Mouse (Mus musculus): ENCODE results near the gene Hoxc13. TPM values are rescaled to one million over a fixed set of nuclear protein-coding genes. Genes with fewer than 3 reads are reported as not detected.

The Hoxc13 gene
- polyA plus RNA-seq, 1 experiment from 2014 or later = not detected

DNA sequence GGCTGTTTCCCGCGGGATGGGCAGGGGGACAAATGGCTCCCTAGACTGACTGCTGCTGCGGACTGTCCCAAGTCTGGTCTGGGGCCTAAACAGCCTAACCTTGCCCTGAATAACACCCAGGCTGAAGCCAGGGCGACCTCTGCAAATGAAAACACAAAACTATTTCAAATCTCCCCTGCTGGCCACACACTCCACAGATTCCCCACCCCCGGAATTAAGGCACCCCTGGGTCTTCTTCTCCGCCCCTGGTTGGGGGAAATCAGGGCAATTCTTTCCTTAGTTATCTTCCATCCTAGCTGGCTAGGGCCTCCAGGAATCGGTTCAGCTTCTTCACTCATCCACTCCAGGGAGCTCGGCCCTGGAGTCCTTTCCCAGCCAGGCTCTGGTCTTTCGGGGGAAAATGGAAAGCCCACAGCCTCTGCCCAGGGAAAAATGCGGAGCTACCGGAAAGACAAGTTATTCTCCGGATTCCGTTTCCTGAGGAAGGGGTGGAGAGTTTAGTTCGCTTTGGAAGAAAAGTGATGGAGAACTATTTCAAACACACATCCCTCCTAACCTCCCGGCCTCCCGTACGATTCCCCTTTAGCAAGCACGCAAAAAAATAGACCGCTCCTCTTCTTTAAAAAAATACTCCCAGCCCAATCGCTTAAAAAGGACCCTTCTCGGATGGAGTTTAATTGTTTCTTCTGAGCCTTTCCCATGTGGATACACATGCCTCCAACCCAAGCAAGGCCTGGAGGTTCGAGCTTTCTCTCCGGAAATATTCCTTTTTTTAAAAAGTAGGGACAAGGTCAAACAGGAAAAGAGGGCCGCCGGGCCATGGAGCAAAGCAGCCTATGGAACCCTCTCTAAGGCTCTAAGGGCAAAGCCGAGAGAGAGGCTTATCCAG is 44.3 kb downstream of the Hoxc13 start:
- Histone ChIP-seq H3K9me3 (replicated peaks; ENCODE audit: control insufficient read depth, low read length) (no peaks in the 10 kb centered on the region), H3K4me1 (ENCODE audit: control insufficient read depth, insufficient read depth, low read length) (0 out of 2 replicates have a peak, but pooled peaks cover 2% of the 10 kb centered on the region), H3K4me2 (no peak overlapping the region), H3K27ac (ENCODE audit: low read depth, low read length) (no peak overlapping the region), H3K27me3 (ENCODE audit: control insufficient read depth, insufficient read depth, low read length) (peaks cover 96% of the 10 kb centered on the region), H3K4me3 (ENCODE audit: low read depth, low read length) (no peak overlapping the region), H3K9ac (ENCODE audit: low read depth, low read length) (no peak overlapping the region), H3K36me3 (ENCODE audit: control insufficient read depth, insufficient read depth, low read length) (no peaks in the 10 kb centered on the region)
- ATAC-seq (replicated peaks; ENCODE audit: insufficient number of reproducible peaks, low FRiP score, low TSS enrichment) = no peak
- WGBS (ENCODE audit: insufficient replicate concordance) = 3% methylated on average over 26 of the region's 26 CpGs

GRCm38 (mm10) chr15:102965892-102966775 is 45.2 kb downstream of the Hoxc13 start:
- ATAC-seq (replicated peaks; ENCODE audit: insufficient number of reproducible peaks, low FRiP score, low TSS enrichment) = peak; percentile 35; the same call in 1 of the 2 replicates
- 2% methylated on average over 29 of the region's 30 CpGs for WGBS (ENCODE audit: insufficient replicate concordance)
- Histone ChIP-seq H3K4me3 (ENCODE audit: low read depth, low read length) (0 out of 2 replicates have a peak overlapping the region, but pooled peaks have one; percentile 14), H3K4me1 (ENCODE audit: control insufficient read depth, insufficient read depth, low read length) (0 out of 2 replicates have a peak, but pooled peaks cover 2% of the 10 kb centered on the region), H3K36me3 (ENCODE audit: control insufficient read depth, insufficient read depth, low read length) (no peaks in the 10 kb centered on the region), H3K9me3 (replicated peaks; ENCODE audit: control insufficient read depth, low read length) (no peaks in the 10 kb centered on the region), H3K27ac (ENCODE audit: low read depth, low read length) (no peak overlapping the region), H3K4me2 (peak overlapping the region; percentile 23; the same call in 1 of the 2 replicates), H3K27me3 (ENCODE audit: control insufficient read depth, insufficient read depth, low read length) (peaks cover 97% of the 10 kb centered on the region), H3K9ac (ENCODE audit: low read depth, low read length) (no peak overlapping the region)

- Histone ChIP-seq H3K4me3 (ENCODE audit: low read depth, low read length) (peak within 1 kb of the TSS; percentile 14; the same call in 1 of the 2 replicates), H3K9ac (ENCODE audit: low read depth, low read length) (no peak within 1 kb of the TSS), H3K27me3 (ENCODE audit: control insufficient read depth, insufficient read depth, low read length) (peaks cover 97% of the 10 kb centered on the region), H3K9me3 (replicated peaks; ENCODE audit: control insufficient read depth, low read length) (no peaks in the 10 kb centered on the region), H3K27ac (ENCODE audit: low read depth, low read length) (no peak within 1 kb of the TSS), H3K4me2 (peak within 1 kb of the TSS; percentile 23; the same call in 1 of the 2 replicates), H3K4me1 (ENCODE audit: control insufficient read depth, insufficient read depth, low read length) (0 out of 2 replicates have a peak, but pooled peaks cover 2% of the 10 kb centered on the region), H3K36me3 (ENCODE audit: control insufficient read depth, insufficient read depth, low read length) (no peaks in the 10 kb centered on the region)
- ATAC-seq (replicated peaks; ENCODE audit: insufficient number of reproducible peaks, low FRiP score, low TSS enrichment) = 0 out of 2 replicates have a peak, but pooled peaks have one; percentile 7
- 3% methylated on average over 27 of the region's 27 CpGs for WGBS (ENCODE audit: insufficient replicate concordance)
Observed at GRCm38 (mm10) chr15:102966776-102967311, 45.9 kb downstream of the Hoxc13 start, which contains the start of gene Hoxc10. TSS of gene Hoxc10 (plus strand) at chr15:102966796.

GRCm38 (mm10) chr15:102967312-102967510 is 46.3 kb downstream of the Hoxc13 start, which contains the start of gene Hoxc5:
TSS of gene Hoxc5 (plus strand) at chr15:102967443.
- Histone ChIP-seq H3K9me3 (replicated peaks; ENCODE audit: control insufficient read depth, low read length) (no peaks in the 10 kb centered on the region), H3K4me3 (ENCODE audit: low read depth, low read length) (peak within 1 kb of the TSS; percentile 14; the same call in 1 of the 2 replicates), H3K27me3 (ENCODE audit: control insufficient read depth, insufficient read depth, low read length) (peaks cover 98% of the 10 kb centered on the region), H3K4me2 (peak within 1 kb of the TSS; percentile 23; the same call in 1 of the 2 replicates), H3K36me3 (ENCODE audit: control insufficient read depth, insufficient read depth, low read length) (no peaks in the 10 kb centered on the region), H3K4me1 (ENCODE audit: control insufficient read depth, insufficient read depth, low read length) (0 out of 2 replicates have a peak, but pooled peaks cover 2% of the 10 kb centered on the region), H3K9ac (ENCODE audit: low read depth, low read length) (no peak within 1 kb of the TSS), H3K27ac (ENCODE audit: low read depth, low read length) (no peak within 1 kb of the TSS)
- WGBS (ENCODE audit: insufficient replicate concordance) = 0% methylated on average over 12 of the region's 12 CpGs
- no peak for ATAC-seq (replicated peaks; ENCODE audit: insufficient number of reproducible peaks, low FRiP score, low TSS enrichment)

DNA sequence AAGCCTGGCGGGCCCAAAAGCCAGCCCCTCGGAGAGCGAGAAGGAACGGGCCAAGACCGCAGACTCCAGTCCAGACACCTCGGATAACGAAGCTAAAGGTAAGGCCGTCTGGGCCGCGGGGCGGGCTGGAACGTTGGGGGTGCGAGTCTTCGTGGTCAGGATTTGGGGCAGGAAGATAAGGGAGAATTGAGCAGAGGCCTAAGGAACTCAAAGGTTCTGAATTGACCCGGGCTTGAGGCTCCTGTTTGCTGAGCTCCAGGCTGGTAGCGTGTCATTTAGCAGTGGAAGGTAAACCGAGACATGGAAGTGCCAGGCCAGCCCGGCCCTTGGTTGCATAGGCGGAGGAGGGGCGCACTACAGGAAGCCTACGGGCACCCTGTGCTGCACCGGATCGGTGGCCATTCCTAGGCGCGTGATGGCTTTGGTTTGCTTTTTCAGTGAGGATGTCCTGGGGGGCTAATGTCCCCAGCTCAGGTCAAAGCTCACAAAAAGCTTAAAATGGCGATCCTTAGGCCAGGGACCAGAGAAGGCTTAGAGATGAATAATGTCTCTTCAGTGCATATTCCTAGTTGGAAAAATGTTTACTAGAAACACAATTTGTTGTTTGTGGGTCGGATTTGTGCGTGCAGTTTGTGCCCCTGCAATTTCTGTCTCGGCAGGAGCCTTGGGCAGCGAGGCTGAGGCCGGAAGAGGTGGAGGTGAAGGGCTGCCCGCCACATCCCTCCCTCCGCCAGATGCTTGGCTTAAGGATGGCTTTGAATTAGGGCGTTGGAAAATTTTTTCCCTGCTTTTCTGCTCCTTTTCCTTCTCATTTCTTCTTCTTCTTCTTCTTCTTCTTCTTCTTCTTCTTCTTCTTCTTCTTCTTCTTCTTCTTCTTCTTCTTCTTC is 46.9 kb downstream of the Hoxc13 start:
- ATAC-seq (replicated peaks; ENCODE audit: insufficient number of reproducible peaks, low FRiP score, low TSS enrichment) = no peak

DNA sequence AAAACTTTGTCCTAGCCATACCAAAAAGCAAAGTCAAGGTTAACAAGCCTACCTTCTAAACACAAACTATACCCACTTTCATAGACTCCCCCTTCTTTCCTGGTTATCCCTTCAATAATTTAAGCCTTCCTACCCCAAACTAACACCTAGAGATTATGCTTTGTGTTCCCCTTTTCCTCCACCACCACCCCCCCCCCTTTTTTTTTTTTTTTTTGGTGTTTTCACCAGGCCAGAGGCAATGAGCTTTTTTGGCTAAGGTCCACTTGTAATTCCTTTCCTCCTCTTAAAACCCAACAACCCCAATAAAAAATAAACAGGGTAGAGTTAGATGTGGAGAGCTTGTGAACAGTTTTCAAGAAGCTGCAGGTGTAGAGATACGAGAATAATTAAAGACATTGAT is 48.4 kb downstream of the Hoxc13 start:
- Histone ChIP-seq H3K4me3 (ENCODE audit: low read depth, low read length) (no peak overlapping the region), H3K4me1 (ENCODE audit: control insufficient read depth, insufficient read depth, low read length) (0 out of 2 replicates have a peak, but pooled peaks cover 2% of the 10 kb centered on the region), H3K9me3 (replicated peaks; ENCODE audit: control insufficient read depth, low read length) (no peaks in the 10 kb centered on the region), H3K36me3 (ENCODE audit: control insufficient read depth, insufficient read depth, low read length) (no peaks in the 10 kb centered on the region), H3K27me3 (ENCODE audit: control insufficient read depth, insufficient read depth, low read length) (peaks cover 98% of the 10 kb centered on the region), H3K27ac (ENCODE audit: low read depth, low read length) (no peak overlapping the region), H3K9ac (ENCODE audit: low read depth, low read length) (no peak overlapping the region), H3K4me2 (no peak overlapping the region)
- no peak for ATAC-seq (replicated peaks; ENCODE audit: insufficient number of reproducible peaks, low FRiP score, low TSS enrichment)
- 22% methylated on average over 1 of the region's 1 CpGs for WGBS (ENCODE audit: insufficient replicate concordance)

More for the DNA sequence above, 46.9 kb downstream of the Hoxc13 start:
- 2% methylated on average over 34 of the region's 34 CpGs for WGBS (ENCODE audit: insufficient replicate concordance)
- Histone ChIP-seq H3K9ac (ENCODE audit: low read depth, low read length) (no peak overlapping the region), H3K27me3 (ENCODE audit: control insufficient read depth, insufficient read depth, low read length) (peaks cover 98% of the 10 kb centered on the region), H3K4me1 (ENCODE audit: control insufficient read depth, insufficient read depth, low read length) (0 out of 2 replicates have a peak, but pooled peaks cover 2% of the 10 kb centered on the region), H3K36me3 (ENCODE audit: control insufficient read depth, insufficient read depth, low read length) (no peaks in the 10 kb centered on the region), H3K4me2 (no peak overlapping the region), H3K27ac (ENCODE audit: low read depth, low read length) (no peak overlapping the region), H3K9me3 (replicated peaks; ENCODE audit: control insufficient read depth, low read length) (no peaks in the 10 kb centered on the region), H3K4me3 (ENCODE audit: low read depth, low read length) (no peak overlapping the region)

DNA sequence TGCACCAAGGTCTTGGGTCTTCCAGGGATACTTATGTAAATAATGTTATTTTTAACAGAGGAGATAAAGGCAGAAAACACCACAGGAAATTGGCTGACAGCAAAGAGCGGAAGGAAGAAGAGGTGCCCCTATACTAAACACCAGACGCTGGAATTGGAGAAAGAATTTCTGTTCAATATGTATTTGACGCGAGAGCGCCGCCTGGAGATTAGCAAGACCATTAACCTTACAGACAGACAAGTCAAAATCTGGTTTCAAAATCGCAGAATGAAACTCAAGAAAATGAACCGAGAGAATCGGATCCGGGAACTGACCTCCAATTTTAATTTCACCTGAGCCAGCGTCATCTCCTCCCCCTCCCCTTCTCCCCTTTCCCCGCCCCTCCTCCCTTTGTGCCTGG is 49.8 kb downstream of the Hoxc13 start:
- H3K9me3 ChIP-seq (replicated peaks; ENCODE audit: control insufficient read depth, low read length) = no peaks in the 10 kb centered on the region
- WGBS (ENCODE audit: insufficient replicate concordance) = 2% methylated on average over 12 of the region's 12 CpGs
- peaks cover 96% of the 10 kb centered on the region for H3K27me3 ChIP-seq (ENCODE audit: control insufficient read depth, insufficient read depth, low read length)
- 0 out of 2 replicates have a peak, but pooled peaks cover 2% of the 10 kb centered on the region for H3K4me1 ChIP-seq (ENCODE audit: control insufficient read depth, insufficient read depth, low read length)
- H3K4me2 ChIP-seq = no peak overlapping the region
- no peaks in the 10 kb centered on the region for H3K36me3 ChIP-seq (ENCODE audit: control insufficient read depth, insufficient read depth, low read length)
- H3K4me3 ChIP-seq (ENCODE audit: low read depth, low read length) = no peak overlapping the region
- no peak for ATAC-seq (replicated peaks; ENCODE audit: insufficient number of reproducible peaks, low FRiP score, low TSS enrichment)
- H3K27ac ChIP-seq (ENCODE audit: low read depth, low read length) = no peak overlapping the region
- no peak overlapping the region for H3K9ac ChIP-seq (ENCODE audit: low read depth, low read length)
